ENCODE assay signal across 22 mouse cellular contexts in genomic region chr2:8958938-8959337, GRCm38 (mm10).
DNase-seq lines count a peak whose midpoint lies in the region; ATAC-seq lines count a peak whose summit lies in the region.
"Had no signal": no experiment of that assay in that cellular context is flagged by ENCODE, and none has a peak within 500 bp of the region (broad histone marks: within the 10 kb centered on the region; RNA-seq: fewer than 3 reads in every experiment).

No protein-coding gene starts in this region.

- peak; percentile 62 for DNase-seq in CD4-positive helper T cell, adult 2 months (ENCODE audit: low read depth, low spot score)
- DNase-seq in lung, postnatal 14 days, result no peak
- no peak for DNase-seq in adrenal gland, postnatal 36 days
- DNase-seq: adrenal gland, adult 2 months; adrenal gland, postnatal 10 days; adrenal gland, postnatal 25 days; B cell, adult 2 months; cerebellum, adult 11-12 months; cerebellum, adult 2 months; cerebellum, adult 9-10 months; cerebellum, postnatal 10 days; cerebellum, postnatal 25 days had no signal

- WGBS in forebrain, embryonic 12.5 days, result 86% methylated on average over 5 of the region's 5 CpGs

- no peak overlapping the region for H3K4me2 ChIP-seq in forebrain, embryonic 12.5 days
- H3K4me2 ChIP-seq: embryonic facial prominence, embryonic 12.5 days had no signal

- peak; percentile 71 for ATAC-seq in CD4-positive, CD25-positive, alpha-beta regulatory T cell, adult 4 months
- ATAC-seq in activated CD4-positive, CD25-positive, alpha-beta regulatory T cell, adult 4 months, result peak; percentile 69
- ATAC-seq in inflammation-experienced regulatory T-cells, adult 6 months, result peak; percentile 66
- no peak for ATAC-seq in forebrain, embryonic 12.5 days (ENCODE audit: low FRiP score)
- ATAC-seq: forebrain, embryonic 14.5 days; forebrain, embryonic 16.5 days; Patski had no signal

- no peaks in the 10 kb centered on the region for H3K27me3 ChIP-seq in forebrain, embryonic 12.5 days
- H3K27me3 ChIP-seq: embryonic facial prominence, embryonic 12.5 days had no signal

- no peak overlapping the region for H3K4me3 ChIP-seq in forebrain, embryonic 12.5 days (replicated peaks)
- H3K4me3 ChIP-seq: embryonic facial prominence, embryonic 10.5 days; embryonic facial prominence, embryonic 12.5 days had no signal

- no peaks in the 10 kb centered on the region for H3K9me3 ChIP-seq in forebrain, embryonic 12.5 days
- H3K9me3 ChIP-seq: embryonic facial prominence, embryonic 10.5 days; embryonic facial prominence, embryonic 12.5 days; G1E had no signal

- no peak overlapping the region for H3K9ac ChIP-seq in forebrain, embryonic 12.5 days
- H3K9ac ChIP-seq: embryonic facial prominence, embryonic 12.5 days had no signal

- no peaks in the 10 kb centered on the region for H3K36me3 ChIP-seq in forebrain, embryonic 12.5 days (replicated peaks)
- H3K36me3 ChIP-seq: embryonic facial prominence, embryonic 10.5 days; embryonic facial prominence, embryonic 12.5 days; G1E had no signal

- no peaks in the 10 kb centered on the region for H3K4me1 ChIP-seq in forebrain, embryonic 12.5 days
- H3K4me1 ChIP-seq: embryonic facial prominence, embryonic 10.5 days; embryonic facial prominence, embryonic 12.5 days had no signal

- H3K27ac ChIP-seq in forebrain, embryonic 12.5 days, result no peak overlapping the region
- H3K27ac ChIP-seq: embryonic facial prominence, embryonic 10.5 days; embryonic facial prominence, embryonic 12.5 days had no signal
